Mouse (Mus musculus): ENCODE measurements around the gene Ykt6. TPM values are rescaled to one million over a fixed set of nuclear protein-coding genes. Genes with fewer than 3 reads are reported as not detected.
"Not testable (repeated sequence)": the region's sequence is repeated elsewhere in the genome, so short reads cannot be mapped to it uniquely, and the experiment has no call there.

Gene Ykt6
- total RNA-seq (2022), result 10 to 100 TPM; 77.3 to 84.9 (median 82.7) TPM

DNA sequence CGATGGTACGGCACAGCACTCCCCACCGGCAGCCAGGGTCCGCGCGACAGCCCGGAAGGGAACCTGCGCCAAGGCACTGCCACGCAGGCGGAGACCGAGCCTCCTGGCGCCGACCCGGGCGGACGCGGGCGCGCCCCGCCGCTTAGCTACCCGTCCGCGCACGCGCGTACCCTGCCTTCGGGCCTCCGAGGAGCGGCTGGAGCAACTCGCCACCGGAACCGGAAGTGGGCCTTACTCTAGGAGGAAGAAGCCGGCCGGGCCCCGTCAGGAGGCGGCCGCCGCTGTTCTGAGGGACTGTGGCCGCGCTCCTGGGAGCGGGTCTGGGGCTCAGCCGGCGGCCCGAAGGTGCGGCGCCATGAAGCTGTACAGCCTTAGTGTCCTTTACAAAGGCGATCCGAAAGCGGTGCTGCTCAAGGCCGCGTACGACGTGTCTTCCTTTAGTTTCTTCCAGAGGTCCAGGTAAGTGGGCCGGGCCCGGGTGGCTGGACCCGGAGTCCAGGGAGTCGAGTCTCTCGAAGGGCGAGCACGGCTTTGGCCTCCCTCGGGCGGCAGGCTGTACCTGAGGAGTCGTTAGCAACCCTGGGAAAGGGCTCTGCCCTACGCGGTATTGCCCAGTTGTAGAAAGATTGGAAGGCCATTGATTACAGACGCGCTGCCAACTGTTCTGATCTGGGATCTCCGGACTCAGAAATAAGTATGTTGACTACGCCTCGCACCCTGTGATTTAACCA is at the start of gene Ykt6:
Gene Ykt6, plus strand, starts transcription at position 148 of the 731 bp plus-strand sequence.
- DNase-seq (ENCODE audit: low spot score in 2 of 2), result peak; percentile 84 to 93

DNA sequence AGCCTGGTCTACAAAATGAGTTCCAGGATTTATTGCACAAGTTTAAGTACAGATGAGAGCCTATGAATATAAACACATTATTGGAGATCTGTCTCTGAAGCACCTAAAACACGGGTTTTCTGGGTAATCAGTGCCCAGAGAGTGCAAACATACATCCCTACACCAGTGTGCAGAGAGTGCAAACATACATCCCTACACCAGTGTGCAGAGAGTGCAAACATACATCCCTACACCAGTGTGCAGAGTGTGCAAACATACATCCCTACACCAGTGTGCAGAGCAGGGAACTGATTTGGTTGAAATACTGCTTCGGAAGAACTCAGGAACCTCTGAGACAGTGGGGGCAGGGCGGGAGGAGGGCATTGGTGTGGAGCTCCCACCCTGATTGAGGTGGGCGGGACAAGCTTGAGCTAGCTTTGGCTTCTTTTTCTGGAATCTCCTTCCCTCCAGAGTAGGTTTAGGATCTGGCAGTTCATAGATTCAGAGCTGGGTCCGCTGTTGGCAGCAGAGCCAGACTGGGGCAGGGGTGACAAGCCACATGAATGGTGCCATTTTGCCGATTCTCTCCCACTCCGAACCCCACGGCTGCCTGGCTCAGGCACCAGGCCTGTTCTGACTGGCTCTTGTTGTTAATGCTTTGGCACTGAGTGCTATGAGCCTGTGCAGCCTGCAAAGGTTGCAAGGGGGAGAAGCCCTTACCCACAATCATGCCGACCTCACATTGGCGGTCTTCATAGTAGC is 49.5 kb upstream of the Ykt6 start:
- peak in 1 of 2 experiments; percentile 33 for DNase-seq (ENCODE audit: low spot score in 2 of 2)

DNA sequence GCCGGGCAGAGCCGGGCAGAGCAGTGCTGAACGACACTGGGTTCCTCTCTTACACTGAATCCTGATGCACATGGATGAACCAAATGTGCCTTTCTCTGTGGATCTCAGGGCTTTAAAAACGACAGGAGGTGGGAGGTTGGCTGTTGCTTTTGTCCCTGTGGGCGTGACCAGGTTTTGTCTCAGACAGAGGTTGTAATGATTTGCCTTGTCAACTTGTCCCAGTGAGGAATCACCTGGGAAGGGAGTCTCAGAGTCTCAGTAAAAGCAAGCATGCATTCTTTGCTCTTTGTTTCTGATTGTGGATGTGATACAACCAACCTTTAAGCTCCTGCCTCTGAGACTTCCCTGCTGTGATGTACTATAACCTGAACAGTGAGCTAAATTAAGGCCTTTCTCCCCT is 48.4 kb upstream of the Ykt6 start:
- no peak for DNase-seq (ENCODE audit: low spot score in 2 of 2)

DNA sequence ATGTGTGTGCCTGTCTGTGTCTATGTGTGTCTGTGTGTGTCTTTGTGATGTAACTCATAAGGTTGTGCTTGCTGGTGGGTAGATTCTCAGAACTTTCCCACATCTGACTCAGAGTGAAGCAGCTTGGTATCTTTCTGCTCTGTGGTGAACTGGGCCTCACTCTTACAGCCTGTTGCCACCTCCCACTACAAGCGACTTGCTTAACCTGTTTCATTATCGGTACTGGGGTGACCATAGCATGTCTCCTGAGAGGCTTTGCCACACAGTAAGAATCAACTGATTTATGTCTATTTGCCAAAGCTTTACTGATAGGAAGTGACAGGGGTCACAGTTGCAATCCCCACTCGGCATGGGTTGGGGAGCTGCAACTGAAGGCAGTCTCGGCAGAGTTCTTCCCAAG is 46.9 kb upstream of the Ykt6 start:
- no peak for DNase-seq (ENCODE audit: low spot score in 2 of 2)

DNA sequence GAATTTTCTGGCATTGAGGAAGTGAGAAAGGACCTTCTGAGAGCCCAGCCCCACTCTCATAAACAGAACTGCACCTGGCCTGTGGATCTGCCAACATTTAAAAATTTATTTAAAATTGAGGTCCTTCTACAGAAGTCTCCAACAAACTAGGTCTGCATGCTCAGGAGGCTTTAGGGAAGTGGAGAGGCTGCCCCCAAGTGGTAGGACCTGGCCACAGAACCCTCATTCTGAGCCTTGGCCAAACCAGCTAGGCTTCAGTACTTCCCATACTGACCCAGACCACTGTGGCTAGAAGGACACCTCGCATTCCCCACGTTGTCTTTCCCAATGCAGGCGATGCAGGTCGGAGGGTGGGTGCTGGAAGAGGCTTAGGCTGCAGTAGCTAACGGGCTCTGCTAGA is 42.9 kb upstream of the Ykt6 start:
- DNase-seq (ENCODE audit: low spot score in 2 of 2), result peak in 1 of 2 experiments; percentile 54

DNA sequence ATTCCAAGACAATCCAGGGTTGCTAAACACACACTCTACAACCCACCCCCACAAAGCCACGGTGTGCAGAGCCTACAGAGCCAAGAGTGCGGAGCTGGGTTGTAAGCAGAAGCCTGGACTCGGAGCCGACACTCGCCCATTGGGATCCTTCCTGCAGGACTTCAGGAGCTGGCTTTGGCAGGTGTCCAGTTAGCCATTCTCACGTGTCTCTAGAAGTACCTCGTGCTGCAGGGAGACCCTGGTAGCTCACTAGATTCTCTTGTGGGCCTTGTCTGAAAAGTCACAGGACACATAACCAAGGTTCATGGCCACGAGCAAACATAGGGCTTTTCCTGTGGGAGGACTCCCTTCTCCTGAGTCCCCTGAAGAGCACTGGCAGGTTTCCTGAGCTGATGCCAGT is 42.2 kb upstream of the Ykt6 start:
- peak in 1 of 2 experiments; percentile 40 for DNase-seq (ENCODE audit: low spot score in 2 of 2)

DNA sequence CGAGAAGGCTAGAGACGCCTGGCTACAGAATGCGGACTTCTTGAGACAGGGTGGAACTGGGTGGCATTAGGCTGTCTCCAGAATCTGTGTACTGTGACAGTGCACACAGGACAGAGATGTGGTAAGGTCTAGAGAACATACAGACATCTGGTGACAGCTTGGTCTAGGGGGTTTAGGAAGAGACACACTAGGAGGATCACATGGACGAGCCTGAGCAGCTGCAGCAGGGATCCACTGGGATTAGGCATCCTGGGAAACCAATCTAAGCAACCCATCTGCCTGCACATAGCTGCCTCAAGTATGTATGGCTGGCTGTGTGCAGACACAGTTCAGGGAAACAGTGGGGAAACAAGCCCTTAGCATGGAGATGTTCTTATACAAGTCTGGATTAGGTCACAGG is 41.6 kb upstream of the Ykt6 start:
- no peak for DNase-seq (ENCODE audit: low spot score in 2 of 2)

DNA sequence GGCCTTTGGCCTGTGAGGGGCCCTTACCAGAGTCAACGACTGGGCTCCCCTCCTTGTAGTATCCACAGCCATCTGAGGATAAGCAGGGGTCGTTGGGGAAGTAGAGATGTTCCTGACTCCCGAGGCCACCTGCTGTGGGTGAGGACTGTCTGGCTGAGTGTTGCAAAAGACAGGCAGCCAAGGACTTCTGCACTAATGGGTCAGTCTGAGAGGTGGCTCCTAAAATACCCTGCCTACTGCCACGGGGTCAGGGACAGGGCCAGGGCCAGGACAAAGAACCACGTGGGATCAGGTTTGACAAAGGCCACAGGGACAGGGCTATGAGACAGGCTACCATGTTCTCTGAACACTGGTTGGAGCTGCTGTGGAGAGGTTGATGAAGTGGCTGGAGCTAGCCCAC is 40.6 kb upstream of the Ykt6 start:
- DNase-seq (ENCODE audit: low spot score in 2 of 2), result no peak

DNA sequence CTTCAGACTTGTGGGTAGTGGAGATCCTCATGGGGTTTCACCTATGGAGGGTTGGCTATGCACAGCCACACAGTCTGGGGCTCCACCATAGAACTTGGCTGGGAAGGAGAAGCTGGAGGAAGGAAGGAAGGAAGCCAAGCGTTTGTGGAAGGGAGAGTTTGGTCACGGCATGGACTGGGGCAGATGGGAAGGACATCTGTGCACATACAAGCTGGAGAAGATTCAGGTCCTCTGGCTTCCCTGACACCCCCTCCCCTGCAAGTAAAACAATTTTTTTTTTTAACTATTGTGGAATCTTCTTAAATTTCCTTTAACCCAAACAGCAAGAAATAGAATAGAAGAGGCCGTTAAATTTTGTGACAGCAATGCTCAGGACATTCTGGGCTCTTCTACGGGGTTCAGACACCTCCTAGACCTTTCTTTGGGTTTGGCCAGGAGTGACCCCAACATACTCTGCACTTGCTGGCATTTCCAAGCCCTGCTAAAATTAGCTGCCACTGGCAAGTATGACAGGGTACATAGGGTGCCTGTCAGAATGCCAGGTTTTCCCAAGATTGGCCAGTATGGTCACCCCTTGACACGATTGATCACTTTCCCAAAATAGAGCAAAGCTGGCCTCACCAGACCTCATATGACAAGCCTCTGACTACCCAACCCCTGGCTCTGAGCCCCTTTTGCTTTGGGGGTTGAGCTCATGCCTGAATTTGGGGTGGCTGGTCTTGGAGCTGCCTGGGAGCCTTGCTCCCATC is 39.9 kb upstream of the Ykt6 start:
- DNase-seq (ENCODE audit: low spot score in 2 of 2), result peak in 1 of 2 experiments; percentile 61

DNA sequence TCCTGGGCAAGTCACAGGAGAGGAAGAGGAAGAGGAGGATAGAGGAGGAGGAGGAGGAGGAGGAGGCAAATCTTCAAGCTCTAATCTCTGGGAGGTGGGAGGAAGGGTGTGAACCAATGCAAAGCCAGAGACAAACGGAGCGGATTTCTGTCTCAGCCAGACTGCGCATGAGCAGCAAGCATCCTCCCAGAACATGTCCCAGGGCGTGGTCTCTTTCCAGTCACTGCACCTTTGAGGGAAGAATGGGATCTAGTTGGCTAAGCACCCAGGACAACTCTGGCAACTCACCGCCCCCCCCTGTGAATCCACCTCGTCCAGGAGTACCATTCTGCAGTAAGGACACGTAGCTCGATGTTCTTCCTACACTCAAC is 39.3 kb upstream of the Ykt6 start:
- no peak for DNase-seq (ENCODE audit: low spot score in 2 of 2)

DNA sequence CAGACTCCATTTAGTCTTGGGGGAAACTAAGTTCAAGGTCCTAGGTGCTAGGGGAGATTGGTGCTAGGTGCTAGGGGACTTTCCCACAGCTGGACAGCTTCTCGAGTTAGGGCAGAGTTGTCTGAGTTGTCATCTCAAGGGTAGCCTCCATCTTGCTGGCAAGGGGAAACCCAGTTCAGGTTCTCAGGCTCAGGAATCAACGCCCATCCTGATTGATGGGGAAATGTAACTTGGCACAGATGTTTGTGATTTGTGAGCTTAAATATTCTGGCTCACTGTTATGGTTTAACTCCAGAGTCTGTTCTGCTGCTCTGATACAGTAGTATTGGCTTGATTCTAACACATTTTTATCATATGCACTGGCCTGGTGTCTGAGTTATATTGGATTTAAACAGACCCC is 37.4 kb upstream of the Ykt6 start:
- DNase-seq (ENCODE audit: low spot score in 2 of 2), result no peak

DNA sequence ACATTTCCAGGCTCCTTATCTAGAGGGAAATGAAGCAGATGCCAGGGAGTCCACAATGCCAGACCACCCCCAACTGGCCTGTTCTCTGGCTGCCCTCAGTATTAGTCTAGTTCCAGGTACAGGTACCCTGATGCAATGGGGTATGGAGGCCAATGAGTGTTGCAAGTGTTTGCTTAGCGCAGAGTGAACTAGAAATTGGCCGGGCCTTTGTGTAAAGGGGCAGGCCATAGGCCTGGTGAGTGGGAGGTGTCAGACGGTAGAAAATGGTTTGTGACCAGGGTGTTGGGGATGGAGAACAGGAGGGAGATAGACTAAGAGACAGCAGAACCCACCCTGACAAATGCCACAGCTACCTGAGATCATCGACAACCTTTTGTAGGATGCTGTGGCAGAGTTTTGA is 35.9 kb upstream of the Ykt6 start:
- DNase-seq (ENCODE audit: low spot score in 2 of 2), result no peak

DNA sequence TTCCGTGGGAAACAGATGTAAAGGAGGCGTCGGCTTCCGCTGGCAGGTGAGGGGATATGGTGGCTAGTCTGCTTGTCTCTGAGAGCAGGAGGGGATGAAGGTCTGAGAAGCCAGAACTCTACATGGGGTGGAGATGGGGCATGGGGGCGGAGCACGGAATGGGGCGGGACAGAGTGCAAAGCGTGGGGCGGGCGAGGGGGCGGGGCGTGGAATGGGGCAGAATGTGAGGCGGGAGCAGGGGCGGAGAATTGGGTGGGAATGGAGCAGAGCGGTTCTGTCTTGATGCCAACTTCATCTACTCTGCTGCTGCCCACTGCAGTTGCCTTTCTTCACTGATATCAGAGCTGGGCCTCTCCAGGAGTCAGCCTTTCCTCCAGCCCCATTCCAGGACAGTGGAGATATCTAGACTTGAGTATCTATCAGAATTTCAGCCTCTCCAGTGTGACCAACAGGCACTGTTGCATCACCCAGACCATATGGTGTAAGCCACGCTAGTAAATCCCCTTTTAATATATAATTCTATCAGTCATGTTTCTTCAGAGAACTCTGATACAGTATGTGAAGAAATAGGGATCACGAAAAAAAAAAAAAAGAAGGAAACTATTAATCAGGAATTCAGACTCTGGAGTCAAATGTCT is 35.1 kb upstream of the Ykt6 start:
- DNase-seq (ENCODE audit: low spot score in 2 of 2), result no peak

DNA sequence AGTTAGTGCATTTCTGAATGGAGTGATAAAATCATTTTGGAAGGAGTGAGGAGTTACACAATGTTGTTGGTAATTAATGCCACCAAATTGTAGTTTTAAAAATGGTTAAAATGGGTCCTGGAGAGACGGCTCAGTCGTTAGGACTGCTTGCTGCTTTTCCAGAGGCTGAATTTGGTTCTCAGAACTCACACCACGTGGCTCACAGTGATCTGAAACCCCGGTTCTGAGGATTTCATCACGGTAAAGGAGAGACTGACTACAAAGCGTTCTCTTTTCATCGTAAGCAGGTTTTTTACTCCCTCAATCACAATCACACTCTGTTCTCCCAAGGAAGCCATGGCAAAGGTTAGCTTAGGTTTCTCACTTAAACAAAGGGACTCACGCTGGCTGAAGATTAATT is 30.8 kb upstream of the Ykt6 start:
- no peak for DNase-seq (ENCODE audit: low spot score in 2 of 2)

DNA sequence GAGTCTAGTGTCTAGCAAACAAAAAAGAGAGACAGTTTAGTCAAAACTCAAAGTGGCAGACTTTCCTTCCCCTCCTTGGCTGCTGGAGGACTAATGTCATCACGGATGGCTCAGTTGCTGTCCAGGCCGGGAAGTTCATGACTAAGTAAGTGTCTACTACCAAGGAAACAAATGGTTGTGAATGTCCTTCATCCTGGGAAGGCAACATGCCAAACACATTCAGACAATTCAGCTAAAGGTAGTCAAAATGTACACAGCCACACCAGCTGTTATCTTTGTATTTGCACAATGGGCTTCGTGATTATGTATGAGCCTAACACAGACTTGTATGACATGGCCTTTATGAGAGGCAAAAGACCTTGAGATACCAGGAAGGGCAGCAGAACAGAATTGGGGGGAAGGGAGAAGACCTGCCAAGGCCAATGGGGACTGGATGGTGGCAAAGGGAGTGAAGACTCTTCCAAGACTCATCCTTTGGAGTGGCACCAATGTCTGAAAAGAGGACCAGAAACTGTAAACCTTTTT is 28.7 kb upstream of the Ykt6 start:
- DNase-seq (ENCODE audit: low spot score in 2 of 2), result no peak

DNA sequence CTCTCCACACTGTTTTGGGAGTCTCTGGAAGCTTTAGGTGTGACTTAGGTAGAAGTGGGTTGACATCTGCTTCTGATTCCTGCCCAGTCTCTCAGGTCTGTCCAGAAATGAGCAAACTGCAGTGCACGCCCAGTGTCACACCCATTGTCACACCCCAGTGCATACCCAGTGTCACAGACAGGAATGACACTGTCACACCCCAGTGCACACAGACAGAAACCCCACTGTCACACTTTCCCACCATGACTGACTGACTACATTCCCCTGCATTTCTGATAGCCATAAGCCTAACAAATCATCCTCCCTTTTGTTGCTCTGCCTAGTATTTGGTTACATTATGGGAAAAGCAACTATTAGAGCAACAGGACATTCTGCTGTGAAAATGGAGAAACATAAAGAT is 24.9 kb upstream of the Ykt6 start:
- no peak for DNase-seq (ENCODE audit: low spot score in 2 of 2)

DNA sequence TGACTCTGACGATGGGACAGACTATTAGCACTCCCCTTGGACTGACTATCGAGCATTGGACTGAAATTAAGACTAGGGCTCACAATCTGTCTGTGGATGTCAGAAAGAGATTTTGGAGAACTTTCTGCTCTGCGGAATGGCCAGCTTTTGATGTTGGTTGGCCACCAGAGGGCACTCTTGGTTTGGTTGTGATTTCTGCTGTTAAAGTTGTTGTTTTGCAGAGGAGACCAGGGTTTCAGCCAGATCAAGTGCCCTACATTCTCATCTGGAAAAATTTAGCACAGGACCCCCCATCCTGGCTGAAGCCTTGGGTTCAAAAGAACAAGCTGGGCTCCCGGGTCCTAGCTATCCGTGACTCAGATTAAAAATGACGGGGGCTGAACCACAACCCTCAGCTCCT is 23.5 kb upstream of the Ykt6 start:
- DNase-seq (ENCODE audit: low spot score in 2 of 2), result not testable (repeated sequence)

DNA sequence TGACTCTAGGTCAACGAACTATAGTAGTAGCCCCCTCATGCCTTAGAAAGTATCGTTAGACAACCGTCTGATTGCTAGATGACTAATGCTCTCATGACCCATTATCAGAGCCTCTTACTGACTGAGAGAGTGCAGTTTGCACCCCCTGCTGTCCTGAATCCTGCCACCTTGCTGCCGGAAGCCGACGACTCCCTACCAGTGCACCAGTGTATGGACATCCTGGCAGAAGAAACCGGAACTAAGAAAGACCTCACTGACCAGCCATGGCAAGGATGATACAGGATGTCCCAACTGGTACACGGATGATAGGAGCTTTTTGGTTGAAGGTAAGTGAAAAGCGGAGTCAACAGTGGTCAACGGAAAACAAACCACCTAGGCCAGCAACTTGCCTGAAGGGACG is 21.0 kb upstream of the Ykt6 start:
- DNase-seq (ENCODE audit: low spot score in 2 of 2), result not testable (repeated sequence)

DNA sequence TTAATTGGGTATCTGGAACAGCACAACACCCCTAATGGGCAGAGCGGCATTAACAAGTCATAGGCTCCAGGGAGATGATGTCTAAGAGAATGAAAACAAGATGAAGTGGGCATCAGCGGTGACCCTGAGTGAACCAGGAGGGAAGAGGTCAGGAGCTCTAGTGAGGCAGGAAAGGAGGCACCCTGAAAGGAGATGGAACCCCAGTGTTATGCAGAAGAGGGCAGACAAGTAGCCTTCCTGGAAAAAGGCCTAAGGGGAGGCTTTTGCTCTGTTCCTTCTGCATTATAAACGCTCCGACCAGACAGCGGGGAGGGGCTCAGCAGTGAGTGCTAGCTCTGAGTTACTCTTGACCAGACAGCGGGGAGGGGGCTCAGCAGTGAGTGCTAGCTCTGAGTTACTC is 12.5 kb upstream of the Ykt6 start:
- DNase-seq (ENCODE audit: low spot score in 2 of 2), result no peak

DNA sequence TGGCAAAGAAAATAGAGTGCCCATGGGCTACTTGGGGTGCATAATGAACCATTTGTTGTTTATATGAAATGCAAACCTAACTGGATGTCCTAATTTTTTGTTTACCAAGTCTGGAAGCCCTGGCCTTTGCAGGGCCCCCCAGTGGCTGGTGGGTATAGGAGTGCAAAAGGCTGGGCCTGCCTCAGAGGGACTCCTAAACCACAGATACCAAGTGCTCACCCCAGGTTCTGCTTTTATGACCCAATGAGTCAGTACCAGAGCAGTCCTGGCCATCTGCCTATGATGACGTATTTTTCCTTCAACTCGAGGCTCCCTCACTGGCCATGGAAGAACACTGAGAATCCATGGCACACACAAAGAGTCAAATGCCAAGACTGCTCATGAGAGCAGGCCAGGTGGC is 10.4 kb upstream of the Ykt6 start:
- no peak for DNase-seq (ENCODE audit: low spot score in 2 of 2)

DNA sequence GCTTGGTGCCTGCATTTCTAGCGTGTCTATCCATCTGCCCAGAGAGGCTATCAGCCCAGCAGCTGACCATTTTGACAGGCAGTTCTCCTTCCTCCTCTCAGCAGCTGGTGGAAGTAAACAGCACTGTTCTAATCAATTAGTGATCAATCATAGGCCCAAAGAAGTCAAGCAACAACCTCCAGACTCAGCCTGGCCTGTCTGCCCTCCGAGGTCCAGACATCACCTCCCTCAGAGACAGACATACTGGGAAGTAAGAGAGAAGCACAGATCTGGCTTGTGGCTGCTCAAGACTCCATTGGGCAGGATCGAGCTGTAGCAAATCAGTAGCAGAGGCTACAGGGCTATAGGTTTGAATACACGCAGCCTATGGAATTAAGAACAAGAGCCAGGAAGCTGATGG is 7.7 kb upstream of the Ykt6 start:
- no peak for DNase-seq (ENCODE audit: low spot score in 2 of 2)
